Mouse (Mus musculus): ENCODE measurements around the gene Vav1. TPM values are rescaled to one million over a fixed set of nuclear protein-coding genes. Genes with fewer than 3 reads are reported as not detected.

Gene Vav1
- polyA plus RNA-seq, 1 experiment from 2014 or later: 1.7 TPM

GRCm38 (mm10) chr17:57237181-57237580 is 41.7 kb upstream of the Vav1 start:
- ATAC-seq (ENCODE audit: insufficient number of reproducible peaks, low FRiP score, low TSS enrichment, low read depth) (no peak), DNase-seq (ENCODE audit: low spot score) (no peak)
- H3K4me2 ChIP-seq (ENCODE audit: low read depth, severe bottlenecking): no peak overlapping the region
- no peaks in the 10 kb centered on the region for H3K4me1 ChIP-seq (ENCODE audit: control insufficient read depth, insufficient read depth, low read length)
- H3K27ac ChIP-seq (replicated peaks; ENCODE audit: low read depth, low read length): no peak overlapping the region
- H3K27me3 ChIP-seq (ENCODE audit: control insufficient read depth, insufficient read depth, low read length): no peaks in the 10 kb centered on the region
- 95% methylated on average over 9 of the region's 9 CpGs for WGBS
- no peaks in the 10 kb centered on the region for H3K9me3 ChIP-seq (ENCODE audit: control insufficient read depth, low read length)
- H3K4me3 ChIP-seq (ENCODE audit: low read depth, low read length): no peak overlapping the region
- peaks cover 8% of the 10 kb centered on the region; the same call in 1 of the 2 replicates for H3K36me3 ChIP-seq (ENCODE audit: control insufficient read depth, insufficient read depth, low read length)
- no peak overlapping the region for H3K9ac ChIP-seq (ENCODE audit: low read length)

GRCm38 (mm10) chr17:57243650-57244370 is 35.1 kb upstream of the Vav1 start:
- Histone ChIP-seq H3K9me3 (ENCODE audit: control insufficient read depth, low read length) (no peaks in the 10 kb centered on the region), H3K4me3 (ENCODE audit: low read depth, low read length) (no peak overlapping the region), H3K4me2 (ENCODE audit: low read depth, severe bottlenecking) (no peak overlapping the region), H3K4me1 (ENCODE audit: control insufficient read depth, insufficient read depth, low read length) (0 out of 2 replicates have a peak, but pooled peaks cover 3% of the 10 kb centered on the region), H3K36me3 (ENCODE audit: control insufficient read depth, insufficient read depth, low read length) (peaks cover 3% of the 10 kb centered on the region; the same call in 1 of the 2 replicates), H3K9ac (ENCODE audit: low read length) (no peak overlapping the region), H3K27ac (replicated peaks; ENCODE audit: low read depth, low read length) (no peak overlapping the region), H3K27me3 (ENCODE audit: control insufficient read depth, insufficient read depth, low read length) (no peaks in the 10 kb centered on the region)
- ATAC-seq (ENCODE audit: insufficient number of reproducible peaks, low FRiP score, low TSS enrichment, low read depth) (no peak), DNase-seq (ENCODE audit: low spot score) (no peak)
- 61% methylated on average over 10 of the region's 10 CpGs for WGBS

- peaks cover 3% of the 10 kb centered on the region; the same call in 1 of the 2 replicates for H3K36me3 ChIP-seq (ENCODE audit: control insufficient read depth, insufficient read depth, low read length)
- H3K9me3 ChIP-seq (ENCODE audit: control insufficient read depth, low read length): no peaks in the 10 kb centered on the region
- H3K4me1 ChIP-seq (ENCODE audit: control insufficient read depth, insufficient read depth, low read length): 0 out of 2 replicates have a peak, but pooled peaks cover 4% of the 10 kb centered on the region
- DNase-seq (ENCODE audit: low spot score): no peak
- H3K9ac ChIP-seq (ENCODE audit: low read length): no peak overlapping the region
- no peak overlapping the region for H3K4me2 ChIP-seq (ENCODE audit: low read depth, severe bottlenecking)
- 89% methylated on average over 10 of the region's 10 CpGs for WGBS
- no peak overlapping the region for H3K27ac ChIP-seq (replicated peaks; ENCODE audit: low read depth, low read length)
- H3K27me3 ChIP-seq (ENCODE audit: control insufficient read depth, insufficient read depth, low read length): no peaks in the 10 kb centered on the region
- H3K4me3 ChIP-seq (ENCODE audit: low read depth, low read length): no peak overlapping the region
- ATAC-seq (ENCODE audit: insufficient number of reproducible peaks, low FRiP score, low TSS enrichment, low read depth): no peak
These were observed 33.5 kb upstream of the Vav1 start for GRCm38 (mm10) chr17:57245311-57245929.

- WGBS: 5% methylated on average over 18 of the region's 18 CpGs
- DNase-seq (ENCODE audit: low spot score) (no peak), ATAC-seq (ENCODE audit: insufficient number of reproducible peaks, low FRiP score, low TSS enrichment, low read depth) (peak; percentile 62)
- peaks cover 3% of the 10 kb centered on the region; the same call in 1 of the 2 replicates for H3K36me3 ChIP-seq (ENCODE audit: control insufficient read depth, insufficient read depth, low read length)
- H3K9ac ChIP-seq (ENCODE audit: low read length): peak overlapping the region; percentile 71
- no peaks in the 10 kb centered on the region for H3K27me3 ChIP-seq (ENCODE audit: control insufficient read depth, insufficient read depth, low read length)
- 0 out of 2 replicates have a peak, but pooled peaks cover 10% of the 10 kb centered on the region for H3K4me1 ChIP-seq (ENCODE audit: control insufficient read depth, insufficient read depth, low read length)
- peak overlapping the region; percentile 78 for H3K4me2 ChIP-seq (ENCODE audit: low read depth, severe bottlenecking)
- no peaks in the 10 kb centered on the region for H3K9me3 ChIP-seq (ENCODE audit: control insufficient read depth, low read length)
- H3K27ac ChIP-seq (replicated peaks; ENCODE audit: low read depth, low read length): peak overlapping the region; percentile 75; the same call in 1 of the 2 replicates
- H3K4me3 ChIP-seq (ENCODE audit: low read depth, low read length): peak overlapping the region; percentile 54
These were observed 32.1 kb upstream of the Vav1 start for GRCm38 (mm10) chr17:57246663-57247392.

GRCm38 (mm10) chr17:57247393-57248200 is 31.3 kb upstream of the Vav1 start:
- DNase-seq (ENCODE audit: low spot score): peak; percentile 92
- peak; percentile 93 for ATAC-seq (ENCODE audit: insufficient number of reproducible peaks, low FRiP score, low TSS enrichment, low read depth)
- H3K9me3 ChIP-seq (ENCODE audit: control insufficient read depth, low read length): no peaks in the 10 kb centered on the region
- 0 out of 2 replicates have a peak, but pooled peaks cover 10% of the 10 kb centered on the region for H3K4me1 ChIP-seq (ENCODE audit: control insufficient read depth, insufficient read depth, low read length)
- H3K27ac ChIP-seq (replicated peaks; ENCODE audit: low read depth, low read length): peak overlapping the region; percentile 82; the same call in 1 of the 2 replicates
- H3K4me2 ChIP-seq (ENCODE audit: low read depth, severe bottlenecking): peak overlapping the region; percentile 78
- WGBS: under 1% methylated on average over 46 of the region's 46 CpGs
- H3K4me3 ChIP-seq (ENCODE audit: low read depth, low read length): peak overlapping the region; percentile 54
- H3K27me3 ChIP-seq (ENCODE audit: control insufficient read depth, insufficient read depth, low read length): no peaks in the 10 kb centered on the region
- peak overlapping the region; percentile 71 for H3K9ac ChIP-seq (ENCODE audit: low read length)
- peaks cover 3% of the 10 kb centered on the region; the same call in 1 of the 2 replicates for H3K36me3 ChIP-seq (ENCODE audit: control insufficient read depth, insufficient read depth, low read length)

- DNase-seq (ENCODE audit: low spot score) (peak; percentile 84), ATAC-seq (ENCODE audit: insufficient number of reproducible peaks, low FRiP score, low TSS enrichment, low read depth) (peak; percentile 41)
- under 1% methylated on average over 12 of the region's 12 CpGs for WGBS
- Histone ChIP-seq H3K9ac (ENCODE audit: low read length) (peak within 1 kb of the TSS; percentile 71), H3K4me1 (ENCODE audit: control insufficient read depth, insufficient read depth, low read length) (0 out of 2 replicates have a peak, but pooled peaks cover 10% of the 10 kb centered on the region), H3K4me3 (ENCODE audit: low read depth, low read length) (peak within 1 kb of the TSS; percentile 76), H3K27ac (replicated peaks; ENCODE audit: low read depth, low read length) (peak within 1 kb of the TSS; percentile 82), H3K36me3 (ENCODE audit: control insufficient read depth, insufficient read depth, low read length) (peaks cover 3% of the 10 kb centered on the region; the same call in 1 of the 2 replicates), H3K4me2 (ENCODE audit: low read depth, severe bottlenecking) (peak within 1 kb of the TSS; percentile 78), H3K9me3 (ENCODE audit: control insufficient read depth, low read length) (no peaks in the 10 kb centered on the region), H3K27me3 (ENCODE audit: control insufficient read depth, insufficient read depth, low read length) (no peaks in the 10 kb centered on the region)
These were observed 30.6 kb upstream of the Vav1 start, which contains the start of gene Gpr108 for GRCm38 (mm10) chr17:57248201-57248699. Gene Gpr108, minus strand, starts transcription at chr17:57248446.

- peaks cover 3% of the 10 kb centered on the region; the same call in 1 of the 2 replicates for H3K36me3 ChIP-seq (ENCODE audit: control insufficient read depth, insufficient read depth, low read length)
- H3K4me1 ChIP-seq (ENCODE audit: control insufficient read depth, insufficient read depth, low read length): 0 out of 2 replicates have a peak, but pooled peaks cover 10% of the 10 kb centered on the region
- peak overlapping the region; percentile 49 for H3K4me3 ChIP-seq (ENCODE audit: low read depth, low read length)
- H3K27ac ChIP-seq (replicated peaks; ENCODE audit: low read depth, low read length): peak overlapping the region; percentile 82
- peak overlapping the region; percentile 61 for H3K4me2 ChIP-seq (ENCODE audit: low read depth, severe bottlenecking)
- H3K27me3 ChIP-seq (ENCODE audit: control insufficient read depth, insufficient read depth, low read length): no peaks in the 10 kb centered on the region
- ATAC-seq (ENCODE audit: insufficient number of reproducible peaks, low FRiP score, low TSS enrichment, low read depth) (no peak), DNase-seq (ENCODE audit: low spot score) (peak; percentile 44)
- no peaks in the 10 kb centered on the region for H3K9me3 ChIP-seq (ENCODE audit: control insufficient read depth, low read length)
- 10% methylated on average over 13 of the region's 13 CpGs for WGBS
- 0 out of 2 replicates have a peak overlapping the region, but pooled peaks have one; percentile 19 for H3K9ac ChIP-seq (ENCODE audit: low read length)
These were observed 30.1 kb upstream of the Vav1 start for GRCm38 (mm10) chr17:57248771-57249170.

Data from limb, embryonic 11.5 days (tissue).